Mouse (Mus musculus) ES-Bruce4 (cell line): ENCODE data around the gene Rnf157.

Experiments used
- CTCF ChIP-seq: IDR thresholded peaks from one replicate; pipeline ENCODE4 v1.8.1; 2011; ENCODE audit warnings: low read depth, low read length
- EP300 ChIP-seq: IDR thresholded peaks from 2 replicates; pipeline ENCODE4 v1.6.1; 2011; ENCODE audit warnings: low read depth, low read length; ENCODE audit not compliant: insufficient read depth
- POLR2A ChIP-seq: IDR thresholded peaks from one replicate; pipeline ENCODE4 v1.8.1; 2011; ENCODE audit warnings: low read length; ENCODE audit not compliant: insufficient read depth

DNA sequence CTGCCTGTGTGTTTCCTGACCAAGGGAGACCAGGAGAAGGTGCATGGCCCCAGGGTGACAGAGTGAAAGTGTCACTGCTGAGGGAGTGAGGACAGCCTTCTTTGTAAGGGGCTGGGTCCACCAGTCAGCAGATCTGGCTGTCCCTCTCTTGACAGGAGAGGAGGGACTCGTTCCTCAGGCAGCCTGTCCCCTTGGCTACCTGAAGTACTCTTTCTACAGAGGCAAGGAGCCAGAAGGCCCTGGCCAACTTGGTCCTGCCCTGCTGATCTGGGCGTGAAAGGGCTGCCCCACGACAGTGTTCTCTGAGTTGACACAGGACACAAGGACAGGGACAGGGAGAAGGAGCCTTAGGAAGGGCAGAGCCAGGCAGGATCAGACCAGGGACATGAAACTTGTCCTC lies 115.8 kb downstream of the Rnf157 start:
- TF ChIP-seq CTCF (no peak), POLR2A (no peak), EP300 (no peak)
